Mouse (Mus musculus) forebrain, embryonic 15.5 days (tissue): ENCODE data around the gene Fbxl2. TPM values are rescaled to one million over a fixed set of nuclear protein-coding genes. Genes with fewer than 3 reads are reported as not detected.

Source experiments
- ATAC-seq: fragments of 200-750 bp; cut with Nextera tagmentation; replicated peaks from 2 replicates; pipeline ENCODE4 v1.8.0; 2017; ENCODE audit warnings: mild to moderate bottlenecking, moderate TSS enrichment, moderate library complexity
- H3K27ac ChIP-seq: fragments of 300-500 bp; sonication (generic); replicated peaks from 2 replicates; pipeline ENCODE4 v1.5.1; 2015; ENCODE audit warnings: mild to moderate bottlenecking, inconsistent platforms
- H3K27me3 ChIP-seq: fragments of 300-500 bp; sonication (generic); 2 replicates; pipeline ENCODE4 v1.6.1; 2015; ENCODE audit warnings: inconsistent platforms
- H3K36me3 ChIP-seq: fragments of 300-500 bp; sonication (generic); 2 replicates; pipeline ENCODE4 v1.6.1; 2015; ENCODE audit warnings: mild to moderate bottlenecking, inconsistent platforms
- H3K4me1 ChIP-seq: fragments of 300-500 bp; sonication (generic); 2 replicates; pipeline ENCODE4 v1.6.1; 2015; ENCODE audit warnings: inconsistent platforms
- H3K4me2 ChIP-seq: fragments of 300-500 bp; sonication (generic); replicated peaks from 2 replicates; pipeline ENCODE4 v1.6.1; 2015; ENCODE audit warnings: mild to moderate bottlenecking, inconsistent platforms
- H3K4me3 ChIP-seq: fragments of 300-500 bp; sonication (generic); 2 replicates; pipeline ENCODE4 v1.5.1; 2015; ENCODE audit warnings: mild to moderate bottlenecking, inconsistent platforms
- H3K9ac ChIP-seq: fragments of 300-500 bp; sonication (generic); replicated peaks from 2 replicates; pipeline ENCODE4 v1.6.1; 2015; ENCODE audit warnings: mild to moderate bottlenecking, inconsistent platforms
- H3K9me3 ChIP-seq: fragments of 300-500 bp; sonication (generic); 2 replicates; pipeline ENCODE4 v1.6.1; 2016; ENCODE audit warnings: inconsistent platforms
- WGBS: fragments of 180-500 bp; shearing (Covaris S2); methylation state at CpG from one replicate; pipeline ENCODE4 v1.1.7; 2015; ENCODE audit warnings: mixed read lengths; 5-methylcytosine and 5-hydroxymethylcytosine counted together
- polyA plus RNA-seq: library from polyadenylated mRNA; unstranded; fragments of >200 nt; fragmentation: Nextera tagmentation; extraction: Ambion mirVana; gene quantifications from 2 replicates; pipeline ENCODE4 v1.2.1, GENCODE M21; 2015

The Fbxl2 gene
- polyA plus RNA-seq, 1 experiment from 2014 or later, result 22.5 TPM

- no peaks in the 10 kb centered on the region for H3K36me3 ChIP-seq
- WGBS, result 92% methylated on average over 16 of the region's 16 CpGs
- H3K4me1 ChIP-seq, result no peaks in the 10 kb centered on the region
- H3K27me3 ChIP-seq, result no peaks in the 10 kb centered on the region; the same call in 1 of the 2 replicates
- no peaks in the 10 kb centered on the region for H3K9me3 ChIP-seq
- no peak overlapping the region for H3K9ac ChIP-seq
- ATAC-seq, result no peak
- no peak overlapping the region for H3K27ac ChIP-seq
- no peak overlapping the region for H3K4me2 ChIP-seq
- H3K4me3 ChIP-seq, result no peak overlapping the region
These were observed 4.8 kb upstream of the Fbxl2 start for GRCm38 (mm10) chr9:114050778-114051177.

- Histone ChIP-seq H3K36me3 (no peaks in the 10 kb centered on the region), H3K4me3 (no peak overlapping the region), H3K9ac (no peak overlapping the region), H3K4me2 (no peak overlapping the region), H3K27me3 (no peaks in the 10 kb centered on the region), H3K27ac (no peak overlapping the region), H3K4me1 (no peaks in the 10 kb centered on the region), H3K9me3 (no peaks in the 10 kb centered on the region)
- 89% methylated on average over 7 of the region's 7 CpGs for WGBS
- no peak for ATAC-seq
These were observed 4.1 kb upstream of the Fbxl2 start for GRCm38 (mm10) chr9:114050106-114050505.

- Histone ChIP-seq H3K4me1 (no peaks in the 10 kb centered on the region), H3K27me3 (no peaks in the 10 kb centered on the region), H3K36me3 (no peaks in the 10 kb centered on the region), H3K9me3 (no peaks in the 10 kb centered on the region), H3K27ac (no peak overlapping the region), H3K4me3 (no peak overlapping the region), H3K4me2 (no peak overlapping the region), H3K9ac (no peak overlapping the region)
- no peak for ATAC-seq
- 93% methylated on average over 7 of the region's 7 CpGs for WGBS
These were observed 685 bp upstream of the Fbxl2 start for GRCm38 (mm10) chr9:114046676-114047075.

GRCm38 (mm10) chr9:114044446-114044845 lies 1.5 kb downstream of the Fbxl2 start:
- no peak for ATAC-seq
- no peaks in the 10 kb centered on the region for H3K27me3 ChIP-seq
- no peaks in the 10 kb centered on the region for H3K36me3 ChIP-seq
- WGBS, result 53% methylated on average over 3 of the region's 3 CpGs
- no peak overlapping the region for H3K27ac ChIP-seq
- H3K4me1 ChIP-seq, result no peaks in the 10 kb centered on the region
- no peak overlapping the region for H3K4me2 ChIP-seq
- no peaks in the 10 kb centered on the region for H3K9me3 ChIP-seq
- H3K9ac ChIP-seq, result no peak overlapping the region
- no peak overlapping the region for H3K4me3 ChIP-seq

- no peak for ATAC-seq
- Histone ChIP-seq H3K4me1 (no peaks in the 10 kb centered on the region), H3K27ac (no peak overlapping the region), H3K27me3 (no peaks in the 10 kb centered on the region), H3K9ac (no peak overlapping the region), H3K4me3 (no peak overlapping the region), H3K9me3 (no peaks in the 10 kb centered on the region), H3K4me2 (no peak overlapping the region), H3K36me3 (no peaks in the 10 kb centered on the region)
- WGBS, result 26% methylated on average over 6 of the region's 6 CpGs
These were observed 3.5 kb downstream of the Fbxl2 start for GRCm38 (mm10) chr9:114042490-114042889.

- WGBS, result 76% methylated on average over 4 of the region's 4 CpGs
- Histone ChIP-seq H3K9ac (no peak overlapping the region), H3K4me3 (no peak overlapping the region), H3K27ac (no peak overlapping the region), H3K36me3 (no peaks in the 10 kb centered on the region), H3K9me3 (no peaks in the 10 kb centered on the region), H3K27me3 (no peaks in the 10 kb centered on the region), H3K4me1 (no peaks in the 10 kb centered on the region), H3K4me2 (no peak overlapping the region)
- no peak for ATAC-seq
These were observed 5.0 kb downstream of the Fbxl2 start for GRCm38 (mm10) chr9:114040945-114041344.

GRCm38 (mm10) chr9:114026261-114026934 lies 19.6 kb downstream of the Fbxl2 start:
- H3K4me2 ChIP-seq, result peak overlapping the region; percentile 71
- no peaks in the 10 kb centered on the region for H3K36me3 ChIP-seq
- H3K27me3 ChIP-seq, result no peaks in the 10 kb centered on the region
- ATAC-seq, result peak; percentile 96
- H3K4me3 ChIP-seq, result peak overlapping the region; percentile 64
- H3K4me1 ChIP-seq, result peaks cover 14% of the 10 kb centered on the region
- no peaks in the 10 kb centered on the region for H3K9me3 ChIP-seq
- peak overlapping the region; percentile 81 for H3K27ac ChIP-seq
- under 1% methylated on average over 46 of the region's 52 CpGs for WGBS
- peak overlapping the region; percentile 77 for H3K9ac ChIP-seq

- Histone ChIP-seq H3K9me3 (no peaks in the 10 kb centered on the region), H3K27me3 (no peaks in the 10 kb centered on the region), H3K9ac (peak overlapping the region; percentile 77), H3K4me3 (peak overlapping the region; percentile 64), H3K27ac (peak overlapping the region; percentile 81), H3K4me1 (peaks cover 14% of the 10 kb centered on the region), H3K36me3 (no peaks in the 10 kb centered on the region), H3K4me2 (peak overlapping the region; percentile 71)
- ATAC-seq, result no peak
- 10% methylated on average over 8 of the region's 8 CpGs for WGBS
These were observed 20.1 kb downstream of the Fbxl2 start for GRCm38 (mm10) chr9:114025846-114026245.

GRCm38 (mm10) chr9:114025182-114025581 lies 20.8 kb downstream of the Fbxl2 start:
- no peaks in the 10 kb centered on the region for H3K27me3 ChIP-seq
- H3K4me3 ChIP-seq, result peak overlapping the region; percentile 64; the same call in 1 of the 2 replicates
- ATAC-seq, result no peak
- peaks cover 14% of the 10 kb centered on the region for H3K4me1 ChIP-seq
- H3K36me3 ChIP-seq, result no peaks in the 10 kb centered on the region
- no peaks in the 10 kb centered on the region for H3K9me3 ChIP-seq
- H3K9ac ChIP-seq, result 0 out of 2 replicates have a peak overlapping the region, but pooled peaks have one; percentile 13
- 65% methylated on average over 9 of the region's 9 CpGs for WGBS
- H3K4me2 ChIP-seq, result peak overlapping the region; percentile 71
- no peak overlapping the region for H3K27ac ChIP-seq

- H3K36me3 ChIP-seq, result no peaks in the 10 kb centered on the region
- no peak overlapping the region for H3K4me3 ChIP-seq
- H3K27me3 ChIP-seq, result no peaks in the 10 kb centered on the region
- H3K4me1 ChIP-seq, result peaks cover 14% of the 10 kb centered on the region
- no peak overlapping the region for H3K4me2 ChIP-seq
- H3K9ac ChIP-seq, result no peak overlapping the region
- 0 out of 2 replicates have a peak, but pooled peaks cover 2% of the 10 kb centered on the region for H3K9me3 ChIP-seq
- no peak for ATAC-seq
- 84% methylated on average over 4 of the region's 4 CpGs for WGBS
- no peak overlapping the region for H3K27ac ChIP-seq
These were observed 23.9 kb downstream of the Fbxl2 start for GRCm38 (mm10) chr9:114022141-114022540.

- Histone ChIP-seq H3K27me3 (no peaks in the 10 kb centered on the region), H3K27ac (no peak overlapping the region), H3K4me2 (no peak overlapping the region), H3K4me3 (no peak overlapping the region), H3K36me3 (no peaks in the 10 kb centered on the region), H3K9me3 (0 out of 2 replicates have a peak, but pooled peaks cover 2% of the 10 kb centered on the region), H3K4me1 (no peaks in the 10 kb centered on the region), H3K9ac (no peak overlapping the region)
- no peak for ATAC-seq
- WGBS, result 94% methylated on average over 7 of the region's 7 CpGs
These were observed 26.8 kb downstream of the Fbxl2 start for GRCm38 (mm10) chr9:114019012-114019762.

- Histone ChIP-seq H3K4me2 (no peak overlapping the region), H3K36me3 (no peaks in the 10 kb centered on the region; the same call in 1 of the 2 replicates), H3K9ac (no peak overlapping the region), H3K4me1 (no peaks in the 10 kb centered on the region), H3K27ac (no peak overlapping the region), H3K4me3 (no peak overlapping the region), H3K27me3 (no peaks in the 10 kb centered on the region), H3K9me3 (0 out of 2 replicates have a peak, but pooled peaks cover 2% of the 10 kb centered on the region)
- WGBS, result 81% methylated on average over 4 of the region's 4 CpGs
- no peak for ATAC-seq
These were observed 29.6 kb downstream of the Fbxl2 start for GRCm38 (mm10) chr9:114016402-114016801.
